Mouse (Mus musculus): Measurements from ENCODE around the gene Cacna1b. TPM values are rescaled to one million over a fixed set of nuclear protein-coding genes. Genes with fewer than 3 reads are reported as not detected.

Cacna1b gene
- total RNA-seq (2015; ENCODE audit: low replicate concordance) (under 0.01 TPM in 1 of 2 replicates, not detected in the other), total RNA-seq (2017; ENCODE audit: low replicate concordance) (0.26 TPM in 1 of 2 replicates, not detected in the other)

DNA sequence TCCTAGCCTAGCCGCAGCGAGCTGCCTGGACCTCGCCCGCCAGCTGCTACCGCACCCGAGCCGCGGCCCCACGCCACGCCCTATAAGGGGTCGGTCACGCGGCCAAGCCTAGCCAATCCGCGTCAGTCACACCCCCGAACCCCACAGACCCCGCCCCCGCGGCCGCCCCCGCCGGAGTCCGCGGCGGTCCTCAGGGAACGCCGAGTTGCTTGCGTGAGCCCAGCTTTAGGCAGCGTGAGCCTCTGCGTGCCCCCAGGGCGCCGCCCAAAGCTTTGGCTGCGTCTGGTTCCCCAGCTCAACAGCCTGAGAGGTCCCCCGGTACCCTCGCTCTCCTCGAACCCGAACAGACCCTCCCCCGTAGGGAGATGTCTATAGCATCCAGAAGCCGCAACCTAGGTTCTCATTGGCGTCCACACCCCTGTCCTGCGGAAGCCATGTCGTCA lies at the start of gene Cacna1b:
Cacna1b (minus strand) TSS at position 38 of the 443 bp plus-strand sequence.
- no peak for ATAC-seq (replicated peaks; ENCODE audit: low FRiP score, poor library complexity, severe bottlenecking)

DNA sequence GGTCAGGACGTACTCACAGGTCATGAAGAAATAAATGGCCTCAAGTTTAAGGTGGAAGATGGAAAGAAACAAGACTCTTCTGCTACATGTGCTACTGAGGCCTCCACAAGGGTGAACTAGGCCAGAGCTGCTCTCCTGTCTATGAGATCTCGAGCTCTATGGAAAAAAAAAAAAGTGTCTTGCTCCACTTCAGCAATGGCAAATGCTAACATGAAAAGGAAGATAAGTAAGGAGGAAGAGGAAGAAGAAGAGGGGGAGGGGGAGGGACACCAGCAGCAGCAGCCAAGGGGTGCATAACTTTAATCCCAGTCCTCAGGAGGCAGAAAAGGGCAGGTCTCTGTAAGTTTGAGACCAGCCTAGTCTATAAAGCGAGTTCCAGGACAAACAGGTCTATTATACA lies 46.8 kb upstream of the Cacna1b start:
- no peak for ATAC-seq (replicated peaks; ENCODE audit: low FRiP score, poor library complexity, severe bottlenecking)

GRCm38 (mm10) chr2:24807691-24808090 lies 44.7 kb upstream of the Cacna1b start:
- no peak for ATAC-seq (replicated peaks; ENCODE audit: low FRiP score, poor library complexity, severe bottlenecking)

GRCm38 (mm10) chr2:24807036-24807435 lies 44.1 kb upstream of the Cacna1b start:
- no peak for ATAC-seq (replicated peaks; ENCODE audit: low FRiP score, poor library complexity, severe bottlenecking)

DNA sequence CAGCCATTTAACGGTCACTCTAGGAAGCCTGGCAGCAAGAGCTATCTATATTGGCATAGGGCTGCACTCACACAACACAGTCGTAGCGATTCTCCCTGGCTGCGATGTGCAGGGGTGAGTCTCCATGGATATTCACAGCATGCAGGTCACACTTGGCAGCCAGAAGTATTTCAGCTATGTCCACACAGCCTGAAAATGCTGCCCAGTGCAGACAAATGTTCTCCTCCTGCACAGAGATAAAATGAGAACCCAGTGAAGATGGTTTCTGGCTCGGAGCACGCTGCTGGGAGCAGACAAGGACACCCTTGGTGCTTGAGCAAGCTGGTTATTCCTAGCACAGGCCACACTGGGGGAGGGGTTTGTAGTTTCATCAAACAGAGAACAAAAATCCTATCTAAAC lies 43.2 kb upstream of the Cacna1b start:
- ATAC-seq (replicated peaks; ENCODE audit: low FRiP score, poor library complexity, severe bottlenecking), result no peak

- no peak for ATAC-seq (replicated peaks; ENCODE audit: low FRiP score, poor library complexity, severe bottlenecking)
These were observed 42.7 kb upstream of the Cacna1b start for GRCm38 (mm10) chr2:24805621-24806020.

- no peak for ATAC-seq (replicated peaks; ENCODE audit: low FRiP score, poor library complexity, severe bottlenecking)
These were observed 34.0 kb upstream of the Cacna1b start for GRCm38 (mm10) chr2:24796833-24797457.

GRCm38 (mm10) chr2:24787250-24787649 lies 24.3 kb upstream of the Cacna1b start:
- no peak for ATAC-seq (replicated peaks; ENCODE audit: low FRiP score, poor library complexity, severe bottlenecking)

- ATAC-seq (replicated peaks; ENCODE audit: low FRiP score, poor library complexity, severe bottlenecking), result no peak
These were observed 18.3 kb upstream of the Cacna1b start for GRCm38 (mm10) chr2:24781253-24781652.

DNA sequence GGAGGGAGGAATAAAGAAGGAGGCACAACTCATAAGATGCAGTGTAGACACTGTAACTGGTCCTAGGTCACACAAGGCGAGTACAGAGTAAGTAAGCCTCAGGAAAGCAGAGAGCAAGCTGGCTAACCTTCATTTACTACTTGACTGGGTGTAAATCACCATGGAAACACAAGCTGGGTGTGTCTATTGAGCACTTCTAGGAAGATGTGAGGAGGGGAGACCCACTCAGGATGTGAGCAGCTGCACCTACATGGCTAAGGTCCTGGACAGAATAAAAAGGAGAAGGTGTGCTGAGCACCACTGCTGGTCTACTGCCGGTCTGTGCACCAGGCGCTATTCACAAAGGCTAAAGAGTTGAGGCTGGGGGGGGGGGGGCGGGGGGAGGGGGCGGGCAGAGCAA lies 13.9 kb upstream of the Cacna1b start:
- no peak for ATAC-seq (replicated peaks; ENCODE audit: low FRiP score, poor library complexity, severe bottlenecking)

DNA sequence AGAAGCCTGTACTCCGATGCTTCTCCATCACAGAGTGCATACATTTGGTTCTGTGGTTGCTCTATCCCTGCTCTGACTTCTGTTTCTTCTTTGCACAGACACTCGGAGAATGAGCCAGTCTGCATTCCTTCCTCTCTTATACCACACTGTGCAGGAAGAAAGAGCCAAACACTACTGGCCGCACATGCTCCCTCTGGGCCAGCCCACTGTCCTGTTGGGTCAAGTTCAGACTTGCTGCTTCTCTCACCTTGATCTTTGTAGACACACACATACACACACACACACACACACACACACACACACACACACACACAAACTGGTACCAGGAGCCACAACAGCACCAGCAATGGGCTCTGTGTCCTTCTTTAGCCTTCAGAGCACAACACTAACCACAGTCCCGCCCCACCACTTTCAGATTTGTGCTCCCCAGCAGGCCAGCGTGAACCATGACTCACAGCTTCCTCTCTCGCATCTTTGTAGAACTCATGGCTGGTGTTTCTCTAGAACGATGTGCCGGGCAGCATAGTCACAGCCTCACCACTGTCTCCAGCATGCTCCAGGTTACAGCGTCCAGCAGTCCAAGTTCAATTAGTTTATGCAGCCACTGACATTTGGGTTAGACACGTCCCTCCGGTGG lies 13.1 kb upstream of the Cacna1b start:
- ATAC-seq (replicated peaks; ENCODE audit: low FRiP score, poor library complexity, severe bottlenecking), result no peak

- ATAC-seq (replicated peaks; ENCODE audit: low FRiP score, poor library complexity, severe bottlenecking), result no peak
These were observed 11.9 kb upstream of the Cacna1b start for GRCm38 (mm10) chr2:24774832-24775231.

GRCm38 (mm10) chr2:24770861-24771260 lies 7.9 kb upstream of the Cacna1b start:
- ATAC-seq (replicated peaks; ENCODE audit: low FRiP score, poor library complexity, severe bottlenecking), result no peak

DNA sequence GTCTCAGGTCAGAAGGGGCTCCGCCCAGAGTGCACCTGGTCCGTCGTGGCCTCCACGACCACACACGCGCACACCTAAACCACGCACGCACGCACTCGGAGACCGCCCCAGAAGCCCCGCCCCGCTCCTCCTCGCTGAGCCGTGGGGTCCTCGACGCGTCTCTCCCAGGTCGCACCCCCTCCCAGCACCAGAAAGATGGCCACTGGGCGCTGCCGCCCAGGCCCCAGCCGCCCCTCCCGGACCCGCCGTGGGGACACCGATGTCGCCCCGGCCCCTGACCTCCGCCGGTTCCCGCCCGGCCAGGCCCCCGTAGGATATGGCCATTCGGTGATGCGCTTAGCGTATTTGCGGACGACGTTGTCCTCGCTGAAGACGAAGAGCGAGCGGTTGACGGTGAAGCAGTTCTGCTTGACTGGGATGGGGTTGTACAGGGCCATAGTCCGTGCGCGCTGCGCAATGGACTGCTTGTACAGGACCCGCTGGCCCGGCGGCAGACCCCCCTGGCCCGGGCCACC lies 449 bp downstream of the Cacna1b start:
- ATAC-seq (replicated peaks; ENCODE audit: low FRiP score, poor library complexity, severe bottlenecking), result no peak

GRCm38 (mm10) chr2:24761923-24762445 lies 968 bp downstream of the Cacna1b start:
- ATAC-seq (replicated peaks; ENCODE audit: low FRiP score, poor library complexity, severe bottlenecking), result no peak

DNA sequence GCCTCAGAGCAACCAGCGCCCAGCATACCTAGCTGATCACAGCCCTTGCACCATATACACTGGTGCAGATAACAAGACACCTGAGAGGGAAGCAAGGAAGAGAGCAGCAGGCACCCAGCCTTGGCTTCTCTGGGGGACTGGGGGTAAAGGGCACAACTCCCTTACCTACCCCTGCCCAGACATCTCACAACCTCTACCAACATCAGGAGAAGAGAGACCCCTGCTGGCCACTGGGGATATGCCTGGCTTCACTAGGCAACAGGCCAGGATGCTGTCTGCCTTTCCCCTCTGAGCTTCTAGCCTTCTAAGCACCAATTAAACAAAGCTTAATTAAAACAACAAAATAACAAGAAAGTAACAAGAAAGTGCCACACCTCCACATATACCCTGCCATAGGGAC lies 7.7 kb downstream of the Cacna1b start:
- no peak for ATAC-seq (replicated peaks; ENCODE audit: low FRiP score, poor library complexity, severe bottlenecking)

DNA sequence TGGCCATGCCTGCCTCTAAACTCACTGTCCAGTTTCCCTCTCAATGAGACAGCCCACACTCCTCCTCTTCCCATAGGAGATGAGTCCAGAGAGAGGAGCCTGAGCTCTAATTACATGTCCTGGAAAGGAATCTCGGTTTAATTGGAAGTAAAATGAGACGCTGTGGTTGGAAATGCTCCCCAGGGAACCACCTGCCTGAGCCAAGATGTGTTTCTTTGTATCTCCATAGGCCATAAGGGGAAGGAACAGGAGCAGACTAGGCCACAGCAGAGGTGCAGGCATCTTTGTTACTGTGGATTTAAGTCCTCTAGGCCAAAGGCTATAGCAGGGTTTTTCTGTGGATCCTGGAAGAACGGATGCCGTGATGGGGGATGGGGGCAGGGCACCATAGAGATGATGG lies 10.4 kb downstream of the Cacna1b start:
- ATAC-seq (replicated peaks; ENCODE audit: low FRiP score, poor library complexity, severe bottlenecking), result no peak

GRCm38 (mm10) chr2:24750051-24750450 lies 12.9 kb downstream of the Cacna1b start:
- no peak for ATAC-seq (replicated peaks; ENCODE audit: low FRiP score, poor library complexity, severe bottlenecking)

DNA sequence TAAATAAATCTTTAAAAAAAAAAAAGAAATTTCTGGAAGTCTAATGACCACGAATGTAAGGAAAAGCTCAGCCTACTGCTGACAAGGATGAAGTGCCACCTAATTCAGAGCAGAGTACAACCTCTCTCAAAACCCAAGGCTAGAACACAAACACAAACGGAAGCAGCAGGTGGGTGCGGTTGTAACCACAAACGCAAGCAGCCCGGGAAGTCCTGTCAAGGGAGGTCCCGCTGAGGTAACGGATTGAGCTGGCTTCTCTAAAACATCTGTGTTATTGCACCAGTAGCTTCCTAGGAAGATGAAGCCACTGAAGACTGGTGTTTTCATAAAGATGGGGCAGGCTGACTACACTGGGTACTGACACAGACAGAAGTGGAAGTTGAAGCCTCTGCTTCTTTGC lies 15.1 kb downstream of the Cacna1b start:
- no peak for ATAC-seq (replicated peaks; ENCODE audit: low FRiP score, poor library complexity, severe bottlenecking)

- ATAC-seq (replicated peaks; ENCODE audit: low FRiP score, poor library complexity, severe bottlenecking), result no peak
These were observed 23.3 kb downstream of the Cacna1b start for GRCm38 (mm10) chr2:24739701-24740100.

GRCm38 (mm10) chr2:24733157-24733556 lies 29.8 kb downstream of the Cacna1b start:
- ATAC-seq (replicated peaks; ENCODE audit: low FRiP score, poor library complexity, severe bottlenecking), result no peak

Measured in erythroid progenitor cell, adult 5-6 weeks (primary cell).